Mouse (Mus musculus) retina, embryonic 14.5 days (tissue): ENCODE measurements at regions not wholly inside any gene's neighbourhood (a gene's known extent, or its start where the extent isn't known, plus 50 kb on each side); places are given as distances from the start of the nearest gene placed in this dataset.
A peak's percentile ranks its signal among the peaks of the same experiment; 100 is the strongest.

Source experiments
- DNase-seq: peaks from one replicate; pipeline ENCODE4 v3.0.0-alpha.2; 2015; ENCODE audit warnings: low spot score

- DNase-seq = no peak
Measured at GRCm38 (mm10) chr8:7011881-7012280, 1649.2 kb downstream of the Efnb2 start.

- no peak for DNase-seq
Measured at GRCm38 (mm10) chr8:6991516-6991915, 1669.5 kb downstream of the Efnb2 start.

GRCm38 (mm10) chr8:6989359-6990095, 1671.5 kb downstream of the Efnb2 start:
- DNase-seq = peak; percentile 13

- DNase-seq = no peak
Measured at GRCm38 (mm10) chr8:6973961-6974360, 1687.1 kb downstream of the Efnb2 start.

- DNase-seq = no peak
Measured at GRCm38 (mm10) chr8:6963006-6963799, 1697.8 kb downstream of the Efnb2 start.

- peak; percentile 71 for DNase-seq
Measured at GRCm38 (mm10) chr8:6958086-6958485, 1703.0 kb downstream of the Efnb2 start.

- DNase-seq = no peak
Measured at GRCm38 (mm10) chr8:6954251-6954650, 1706.8 kb downstream of the Efnb2 start.

GRCm38 (mm10) chr8:6922467-6922866, 1738.6 kb downstream of the Efnb2 start:
- DNase-seq = no peak

GRCm38 (mm10) chr8:6907682-6908081, 1753.4 kb downstream of the Efnb2 start:
- no peak for DNase-seq

- DNase-seq = no peak
Measured at GRCm38 (mm10) chr8:6891456-6891855, 1769.6 kb downstream of the Efnb2 start.

- no peak for DNase-seq
Measured at GRCm38 (mm10) chr8:6886779-6887402, 1774.2 kb downstream of the Efnb2 start.

GRCm38 (mm10) chr8:6884828-6885227, 1776.2 kb downstream of the Efnb2 start:
- DNase-seq = no peak

GRCm38 (mm10) chr8:6882626-6883025, 1777.5 kb upstream of the Slc10a2 start:
- DNase-seq = no peak
